Mouse (Mus musculus): ENCODE measurements around the gene Cnot11. TPM values are rescaled to one million over a fixed set of nuclear protein-coding genes. Genes with fewer than 3 reads are reported as not detected.

Gene Cnot11
- total RNA-seq (2014; rRNA removed; ENCODE audit: low replicate concordance) = 14.7 and 34.4 TPM in 2 replicates
- 11.1 and 11.7 TPM in 2 replicates for polyA plus RNA-seq (2015; fragmentation: Nextera tagmentation; extraction: Ambion mirVana)

- Histone ChIP-seq H3K9me3 (replicated peaks; ENCODE audit: control insufficient read depth, low read length) (no peaks in the 10 kb centered on the region), H3K4me2 (ENCODE audit: low read depth, low read length) (peak within 1 kb of the TSS; percentile 100), H3K9ac (replicated peaks; ENCODE audit: low read depth, low read length) (peak within 1 kb of the TSS; percentile 88), H3K36me3 (replicated peaks; ENCODE audit: control insufficient read depth, insufficient read depth, low read length) (peaks cover 22% of the 10 kb centered on the region), H3K4me1 (ENCODE audit: control insufficient read depth, insufficient read depth) (peaks cover 6% of the 10 kb centered on the region), H3K4me3 (ENCODE audit: low read depth, low read length) (peak within 1 kb of the TSS; percentile 79), H3K27me3 (ENCODE audit: control insufficient read depth, insufficient read depth, low read length) (no peaks in the 10 kb centered on the region), H3K27ac (ENCODE audit: low read depth) (peak within 1 kb of the TSS; percentile 88)
- no peak for TF ChIP-seq EP300 (IDR thresholded peaks at IDR 0.05; ENCODE audit: low read depth)
- ATAC-seq (ENCODE audit: insufficient read depth, low read depth) (no peak), DNase-seq (ENCODE audit: low spot score) (no peak)
- 30% methylated on average over 13 of the region's 13 CpGs for WGBS
These were observed at the start of gene Cnot11 for GRCm38 (mm10) chr1:39534831-39535230. TSS of gene Cnot11 (plus strand) at chr1:39534992.

DNA sequence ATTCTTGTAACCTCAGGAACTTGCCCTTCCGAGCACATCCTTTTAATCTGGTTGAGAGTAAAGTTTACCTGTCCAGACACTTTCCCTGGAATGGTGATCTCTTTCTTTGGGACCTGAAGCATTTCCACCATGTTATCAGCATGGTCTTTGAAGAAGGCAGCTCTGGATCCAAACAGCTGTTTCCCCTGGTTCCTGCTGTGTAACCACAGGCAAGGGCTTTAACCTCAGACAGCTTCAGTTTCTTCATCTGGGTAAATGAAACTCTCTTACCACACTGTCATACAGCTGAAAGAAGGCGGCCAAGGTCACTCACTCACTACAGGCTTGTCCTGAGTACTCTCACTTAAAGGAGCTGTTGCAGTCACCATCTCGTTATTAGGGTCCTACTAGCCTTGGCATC is 47.4 kb upstream of the Cnot11 start:
- no peak overlapping the region for H3K4me3 ChIP-seq (ENCODE audit: low read depth, low read length)
- H3K4me2 ChIP-seq (ENCODE audit: low read depth, low read length) = no peak overlapping the region
- H3K27me3 ChIP-seq (ENCODE audit: control insufficient read depth, insufficient read depth, low read length) = no peaks in the 10 kb centered on the region
- no peak overlapping the region for H3K9ac ChIP-seq (replicated peaks; ENCODE audit: low read depth, low read length)
- H3K4me1 ChIP-seq (ENCODE audit: control insufficient read depth, insufficient read depth) = no peaks in the 10 kb centered on the region
- H3K9me3 ChIP-seq (replicated peaks; ENCODE audit: control insufficient read depth, low read length) = no peaks in the 10 kb centered on the region
- no peak for ATAC-seq (ENCODE audit: insufficient read depth, low read depth)
- no peak for DNase-seq (ENCODE audit: low spot score)
- TF ChIP-seq EP300 (IDR thresholded peaks at IDR 0.05; ENCODE audit: low read depth) (no peak), CTCF (IDR thresholded peaks at IDR 0.05; ENCODE audit: low read depth) (no peak)
- H3K27ac ChIP-seq (ENCODE audit: low read depth) = no peak overlapping the region
- no peaks in the 10 kb centered on the region for H3K36me3 ChIP-seq (replicated peaks; ENCODE audit: control insufficient read depth, insufficient read depth, low read length)
- WGBS = 77% methylated on average over 3 of the region's 3 CpGs

DNA sequence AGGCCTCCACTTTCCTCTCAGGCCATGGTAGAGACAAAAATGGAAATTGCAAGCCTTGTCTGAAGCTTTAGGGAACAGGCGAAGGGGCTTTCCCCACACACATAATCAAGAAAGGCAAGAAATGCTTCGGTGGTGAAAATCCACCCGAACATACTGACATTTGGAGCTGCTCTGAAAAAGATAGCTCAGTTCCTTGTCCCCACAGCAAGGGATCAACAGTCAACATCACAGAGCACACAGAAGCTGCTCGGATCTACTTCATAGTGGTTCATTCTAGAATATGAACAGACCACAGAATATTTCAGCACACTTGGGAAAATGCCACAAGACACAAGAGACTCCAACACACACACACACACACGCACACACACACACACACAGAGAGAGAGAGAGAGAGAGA is 41.6 kb upstream of the Cnot11 start:
- Histone ChIP-seq H3K36me3 (replicated peaks; ENCODE audit: control insufficient read depth, insufficient read depth, low read length) (no peaks in the 10 kb centered on the region), H3K4me3 (ENCODE audit: low read depth, low read length) (no peak overlapping the region), H3K27me3 (ENCODE audit: control insufficient read depth, insufficient read depth, low read length) (no peaks in the 10 kb centered on the region), H3K4me1 (ENCODE audit: control insufficient read depth, insufficient read depth) (no peaks in the 10 kb centered on the region), H3K27ac (ENCODE audit: low read depth) (no peak overlapping the region), H3K9ac (replicated peaks; ENCODE audit: low read depth, low read length) (no peak overlapping the region), H3K9me3 (replicated peaks; ENCODE audit: control insufficient read depth, low read length) (0 out of 2 replicates have a peak, but pooled peaks cover 11% of the 10 kb centered on the region), H3K4me2 (ENCODE audit: low read depth, low read length) (no peak overlapping the region)
- 74% methylated on average over 5 of the region's 5 CpGs for WGBS
- DNase-seq (ENCODE audit: low spot score) = no peak
- no peak for ATAC-seq (ENCODE audit: insufficient read depth, low read depth)
- TF ChIP-seq CTCF (IDR thresholded peaks at IDR 0.05; ENCODE audit: low read depth) = no peak

- DNase-seq (ENCODE audit: low spot score) (no peak), ATAC-seq (ENCODE audit: insufficient read depth, low read depth) (no peak)
- TF ChIP-seq CTCF (IDR thresholded peaks at IDR 0.05; ENCODE audit: low read depth) = no peak
- Histone ChIP-seq H3K36me3 (replicated peaks; ENCODE audit: control insufficient read depth, insufficient read depth, low read length) (no peaks in the 10 kb centered on the region), H3K4me1 (ENCODE audit: control insufficient read depth, insufficient read depth) (no peaks in the 10 kb centered on the region), H3K27me3 (ENCODE audit: control insufficient read depth, insufficient read depth, low read length) (no peaks in the 10 kb centered on the region), H3K9me3 (replicated peaks; ENCODE audit: control insufficient read depth, low read length) (0 out of 2 replicates have a peak, but pooled peaks cover 11% of the 10 kb centered on the region), H3K4me2 (ENCODE audit: low read depth, low read length) (no peak overlapping the region), H3K27ac (ENCODE audit: low read depth) (no peak overlapping the region), H3K9ac (replicated peaks; ENCODE audit: low read depth, low read length) (no peak overlapping the region), H3K4me3 (ENCODE audit: low read depth, low read length) (no peak overlapping the region)
- 61% methylated on average over 3 of the region's 3 CpGs for WGBS
These were observed 41.1 kb upstream of the Cnot11 start for GRCm38 (mm10) chr1:39493664-39494063.

GRCm38 (mm10) chr1:39496995-39497394 is 37.8 kb upstream of the Cnot11 start:
- no peak overlapping the region for H3K9ac ChIP-seq (replicated peaks; ENCODE audit: low read depth, low read length)
- H3K36me3 ChIP-seq (replicated peaks; ENCODE audit: control insufficient read depth, insufficient read depth, low read length) = no peaks in the 10 kb centered on the region
- no peak for ATAC-seq (ENCODE audit: insufficient read depth, low read depth)
- 88% methylated on average over 4 of the region's 4 CpGs for WGBS
- TF ChIP-seq EP300 (IDR thresholded peaks at IDR 0.05; ENCODE audit: low read depth) = no peak
- no peak for TF ChIP-seq CTCF (IDR thresholded peaks at IDR 0.05; ENCODE audit: low read depth)
- H3K4me2 ChIP-seq (ENCODE audit: low read depth, low read length) = no peak overlapping the region
- no peaks in the 10 kb centered on the region for H3K4me1 ChIP-seq (ENCODE audit: control insufficient read depth, insufficient read depth)
- H3K27ac ChIP-seq (ENCODE audit: low read depth) = no peak overlapping the region
- no peaks in the 10 kb centered on the region for H3K27me3 ChIP-seq (ENCODE audit: control insufficient read depth, insufficient read depth, low read length)
- 0 out of 2 replicates have a peak, but pooled peaks cover 11% of the 10 kb centered on the region for H3K9me3 ChIP-seq (replicated peaks; ENCODE audit: control insufficient read depth, low read length)
- no peak for DNase-seq (ENCODE audit: low spot score)
- no peak overlapping the region for H3K4me3 ChIP-seq (ENCODE audit: low read depth, low read length)

DNA sequence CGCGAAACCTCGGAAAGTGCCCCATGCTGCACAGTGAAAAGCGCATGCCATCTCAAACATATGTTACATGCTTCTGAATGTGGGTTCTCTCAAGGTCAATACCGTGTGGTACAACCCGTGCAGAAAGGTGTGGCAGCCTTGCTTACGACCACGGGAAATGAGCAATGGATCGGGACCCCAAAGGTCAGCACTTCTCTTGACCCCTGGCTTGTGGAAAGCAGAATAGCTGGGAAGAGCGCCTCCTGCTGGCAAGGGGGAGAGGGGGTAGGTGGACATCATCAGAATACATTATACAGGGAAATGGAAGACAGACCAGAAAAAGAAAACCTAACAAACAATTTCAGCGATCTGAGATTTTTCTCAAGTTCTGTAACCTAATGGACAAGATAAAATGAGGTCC is 37.0 kb upstream of the Cnot11 start:
- H3K9me3 ChIP-seq (replicated peaks; ENCODE audit: control insufficient read depth, low read length) = 0 out of 2 replicates have a peak, but pooled peaks cover 11% of the 10 kb centered on the region
- H3K4me1 ChIP-seq (ENCODE audit: control insufficient read depth, insufficient read depth) = no peaks in the 10 kb centered on the region
- no peak for ATAC-seq (ENCODE audit: insufficient read depth, low read depth)
- TF ChIP-seq CTCF (IDR thresholded peaks at IDR 0.05; ENCODE audit: low read depth) = no peak
- no peak for TF ChIP-seq EP300 (IDR thresholded peaks at IDR 0.05; ENCODE audit: low read depth)
- no peak overlapping the region for H3K4me3 ChIP-seq (ENCODE audit: low read depth, low read length)
- 84% methylated on average over 11 of the region's 11 CpGs for WGBS
- H3K9ac ChIP-seq (replicated peaks; ENCODE audit: low read depth, low read length) = no peak overlapping the region
- H3K36me3 ChIP-seq (replicated peaks; ENCODE audit: control insufficient read depth, insufficient read depth, low read length) = no peaks in the 10 kb centered on the region
- H3K4me2 ChIP-seq (ENCODE audit: low read depth, low read length) = no peak overlapping the region
- no peak for DNase-seq (ENCODE audit: low spot score)
- no peak overlapping the region for H3K27ac ChIP-seq (ENCODE audit: low read depth)
- no peaks in the 10 kb centered on the region for H3K27me3 ChIP-seq (ENCODE audit: control insufficient read depth, insufficient read depth, low read length)

All from heart, postnatal 0 days (tissue).